Comparison of ENCODE assay signal across 8 mouse cellular contexts in the genomic region with DNA sequence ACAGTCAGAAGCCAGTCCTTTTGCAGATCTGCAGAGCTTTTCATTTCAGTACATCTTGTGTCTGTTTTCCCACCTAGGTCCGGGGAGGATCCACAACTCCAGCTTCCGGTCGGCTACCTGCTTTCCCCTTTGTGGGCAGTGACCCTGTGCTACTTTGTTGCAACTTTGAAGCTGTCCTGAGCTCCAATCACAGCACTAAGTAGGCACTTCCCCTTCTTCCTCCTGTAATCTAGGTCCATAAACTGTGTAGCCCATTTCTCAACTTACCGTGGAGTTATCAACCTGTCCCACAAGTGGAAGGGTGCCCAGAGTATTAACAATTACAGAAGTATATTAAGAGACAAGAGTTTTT. TPM values are rescaled to one million over a fixed set of nuclear protein-coding genes. Genes with fewer than 3 reads are reported as not detected.
DNase-seq lines count a peak whose midpoint lies in the region; ATAC-seq and TF ChIP-seq lines count a peak whose summit lies in the region.

No protein-coding gene starts in this region.

- no peaks in the 10 kb centered on the region for H3K27me3 ChIP-seq in lung, embryonic 16.5 days (ENCODE audit: control insufficient read depth, insufficient read depth, low read depth, low read length)
- no peaks in the 10 kb centered on the region for H3K27me3 ChIP-seq in forebrain, embryonic 10.5 days (ENCODE audit: poor library complexity, severe bottlenecking)
- no peaks in the 10 kb centered on the region for H3K27me3 ChIP-seq in limb, embryonic 15.5 days

- no peaks in the 10 kb centered on the region for H3K4me1 ChIP-seq in lung, embryonic 16.5 days (replicated peaks; ENCODE audit: control insufficient read depth, insufficient read depth, low read length)
- H3K4me1 ChIP-seq in forebrain, embryonic 10.5 days = peaks cover 4% of the 10 kb centered on the region
- H3K4me1 ChIP-seq in limb, embryonic 15.5 days = 0 out of 2 replicates have a peak, but pooled peaks cover 2% of the 10 kb centered on the region
- H3K4me1 ChIP-seq in olfactory bulb, adult 2 months (ENCODE audit: control insufficient read depth, insufficient read depth, low read length) = no peaks in the 10 kb centered on the region

- DNase-seq in lung, postnatal 14 days = no peak
- DNase-seq in forebrain, embryonic 10.5 days (ENCODE audit: extremely low spot score, low spot score) = no peak
- DNase-seq in gastrocnemius, postnatal 10 days = no peak
- DNase-seq in adrenal gland, postnatal 14 days = no peak
- no peak for DNase-seq in cerebellum, postnatal 4 days (ENCODE audit: low spot score in 2 of 2)

- no peaks in the 10 kb centered on the region for H3K9me3 ChIP-seq in lung, embryonic 16.5 days (ENCODE audit: control insufficient read depth, low read length)
- H3K9me3 ChIP-seq in forebrain, embryonic 10.5 days = peaks cover 3% of the 10 kb centered on the region
- H3K9me3 ChIP-seq in limb, embryonic 15.5 days = no peaks in the 10 kb centered on the region

- 5% methylated on average over 4 of the region's 4 CpGs for WGBS in lung, embryonic 16.5 days
- 17% methylated on average over 4 of the region's 4 CpGs for WGBS in forebrain, embryonic 10.5 days
- 16% methylated on average over 4 of the region's 4 CpGs for WGBS in limb, embryonic 15.5 days
- WGBS in olfactory bulb, adult 2 months = 12% methylated on average over 4 of the region's 4 CpGs

- peak; percentile 53 for ATAC-seq in lung, embryonic 16.5 days (ENCODE audit: low read depth)
- no peak for ATAC-seq in limb, embryonic 15.5 days (ENCODE audit: insufficient number of reproducible peaks, low FRiP score, low TSS enrichment, low read depth)

- TF ChIP-seq CTCF in olfactory bulb, adult 2 months (IDR thresholded peaks at IDR 0.05; ENCODE audit: insufficient read depth, low read depth, low read length) = no peak

- no peak for TF ChIP-seq POLR2A in olfactory bulb, adult 2 months (IDR thresholded peaks at IDR 0.05; ENCODE audit: insufficient read depth, low read depth, low read length)

- peak overlapping the region; percentile 85 for H3K9ac ChIP-seq in lung, embryonic 16.5 days (ENCODE audit: low read length)
- no peak overlapping the region for H3K9ac ChIP-seq in limb, embryonic 15.5 days

- no peaks in the 10 kb centered on the region for H3K36me3 ChIP-seq in lung, embryonic 16.5 days (ENCODE audit: control insufficient read depth, insufficient read depth, low read length)
- peaks cover 8% of the 10 kb centered on the region for H3K36me3 ChIP-seq in forebrain, embryonic 10.5 days (replicated peaks)
- H3K36me3 ChIP-seq in limb, embryonic 15.5 days = no peaks in the 10 kb centered on the region

- no peak overlapping the region for H3K27ac ChIP-seq in lung, embryonic 16.5 days (ENCODE audit: low read length)
- H3K27ac ChIP-seq in forebrain, embryonic 10.5 days = peak overlapping the region; percentile 90
- H3K27ac ChIP-seq in limb, embryonic 15.5 days = peak overlapping the region; percentile 74; the same call in 1 of the 2 replicates
- H3K27ac ChIP-seq in olfactory bulb, adult 2 months (ENCODE audit: insufficient read depth, low read depth, low read length) = no peak overlapping the region

- H3K4me3 ChIP-seq in lung, embryonic 16.5 days (ENCODE audit: low read length) = peak overlapping the region; percentile 74
- peak overlapping the region; percentile 69 for H3K4me3 ChIP-seq in forebrain, embryonic 10.5 days
- peak overlapping the region; percentile 64 for H3K4me3 ChIP-seq in limb, embryonic 15.5 days
- H3K4me3 ChIP-seq in olfactory bulb, adult 2 months (ENCODE audit: insufficient read depth, low read depth, low read length) = peak overlapping the region; percentile 77

- H3K4me2 ChIP-seq in lung, embryonic 16.5 days (ENCODE audit: low read depth, low read length) = peak overlapping the region; percentile 46
- peak overlapping the region; percentile 49 for H3K4me2 ChIP-seq in limb, embryonic 15.5 days

RNA-seq across cellular contexts. Expression of gene 3300002I08Rik, which starts 0.3 kb away (rescaled TPM):
- polyA plus RNA-seq in lung, embryonic 16.5 days (2015; fragmentation: Nextera tagmentation; extraction: Ambion mirVana) = 7.0 and 7.1 TPM in 2 replicates
- polyA plus RNA-seq in forebrain, embryonic 10.5 days (2016; fragmentation: Nextera tagmentation; extraction: Ambion mirVana) = 7.6 and 8.4 TPM in 2 replicates
- polyA plus RNA-seq in limb, embryonic 15.5 days (2015; fragmentation: Nextera tagmentation; extraction: Ambion mirVana) = 7.1 and 8.2 TPM in 2 replicates
- polyA plus RNA-seq in olfactory bulb, adult 2 months (2012; ENCODE audit: insufficient read depth, insufficient read length, low replicate concordance, missing spikeins) = not detected in 2 replicates
- total RNA-seq in gastrocnemius, postnatal 10 days (2021) = 1 to 10 TPM; 1.6 to 2.7 TPM
- 4.4 and 4.7 TPM in 2 replicates for total RNA-seq in adrenal gland, postnatal 14 days (2021)

RNA-seq across cellular contexts. Expression of gene Gm10130, which starts 39.4 kb away (rescaled TPM):
- 2.2 TPM in 2 replicates for polyA plus RNA-seq in lung, embryonic 16.5 days (2015; fragmentation: Nextera tagmentation; extraction: Ambion mirVana)
- 1.3 and 1.4 TPM in 2 replicates for polyA plus RNA-seq in forebrain, embryonic 10.5 days (2016; fragmentation: Nextera tagmentation; extraction: Ambion mirVana)
- polyA plus RNA-seq in limb, embryonic 15.5 days (2015; fragmentation: Nextera tagmentation; extraction: Ambion mirVana) = 3.6 and 4.6 TPM in 2 replicates
- polyA plus RNA-seq in olfactory bulb, adult 2 months (2012; ENCODE audit: insufficient read depth, insufficient read length, low replicate concordance, missing spikeins) = not detected in 2 replicates
- total RNA-seq in gastrocnemius, postnatal 10 days (2021) = 1 to 10 TPM; 1.1 to 3.1 TPM
- 3.6 and 4.5 TPM in 2 replicates for total RNA-seq in adrenal gland, postnatal 14 days (2021)

Comparison
In these comparisons a context has a peak if more than half of its experiments do, and no peak if none do; other contexts are left out.
1. H3K27ac ChIP-seq: peak in forebrain, embryonic 10.5 days (single experiment) and limb, embryonic 15.5 days (single experiment); none in lung, embryonic 16.5 days (single experiment) and olfactory bulb, adult 2 months (single experiment).
2. Peak in every context shown above with its lines, with median percentiles within 50 percentile points of each other: H3K4me3 ChIP-seq.